Mouse (Mus musculus) T-cell, adult 2 months (primary cell): ENCODE measurements around the gene Mrpl51.

ENCODE experiments used
- DNase-seq: peaks from one replicate; pipeline ENCODE4 v3.0.0; 2022; ENCODE audit warnings: low spot score

The Mrpl51 gene

GRCm38 (mm10) chr6:125192016-125192714 lies 564 bp downstream of the Mrpl51 start:
- DNase-seq: peak; percentile 85

GRCm38 (mm10) chr6:125192841-125193240 lies 1.2 kb downstream of the Mrpl51 start:
- no peak for DNase-seq

- DNase-seq: no peak
Measured at GRCm38 (mm10) chr6:125193390-125193789, 1.8 kb downstream of the Mrpl51 start.

GRCm38 (mm10) chr6:125195541-125196075 lies 4.0 kb downstream of the Mrpl51 start:
- DNase-seq: no peak

- no peak for DNase-seq
Measured at GRCm38 (mm10) chr6:125196301-125196700, 4.7 kb downstream of the Mrpl51 start.

- DNase-seq: no peak
Measured at GRCm38 (mm10) chr6:125197166-125197565, 5.6 kb downstream of the Mrpl51 start.

GRCm38 (mm10) chr6:125210436-125210835 lies 18.8 kb downstream of the Mrpl51 start:
- DNase-seq: no peak

GRCm38 (mm10) chr6:125212621-125213020 lies 21.0 kb downstream of the Mrpl51 start:
- no peak for DNase-seq

GRCm38 (mm10) chr6:125213129-125213528 lies 21.5 kb downstream of the Mrpl51 start:
- no peak for DNase-seq

GRCm38 (mm10) chr6:125213715-125214114 lies 22.1 kb downstream of the Mrpl51 start:
- no peak for DNase-seq

GRCm38 (mm10) chr6:125215148-125215954 lies 23.8 kb downstream of the Mrpl51 start, which contains the start of gene Vamp1:
Gene Vamp1 (plus strand): TSS chr6:125215551.
- peak; percentile 90 for DNase-seq

- no peak for DNase-seq
Measured at GRCm38 (mm10) chr6:125216898-125217297, 25.3 kb downstream of the Mrpl51 start.

GRCm38 (mm10) chr6:125217899-125218298 lies 26.3 kb downstream of the Mrpl51 start:
- DNase-seq: no peak

GRCm38 (mm10) chr6:125218963-125219362 lies 27.4 kb downstream of the Mrpl51 start:
- peak; percentile 73 for DNase-seq

GRCm38 (mm10) chr6:125221115-125221745 lies 29.6 kb downstream of the Mrpl51 start:
- DNase-seq: no peak

GRCm38 (mm10) chr6:125222146-125222545 lies 30.5 kb downstream of the Mrpl51 start:
- peak; percentile 96 for DNase-seq

GRCm38 (mm10) chr6:125222577-125222976 lies 31.0 kb downstream of the Mrpl51 start:
- DNase-seq: no peak

- peak; percentile 57 for DNase-seq
Measured at GRCm38 (mm10) chr6:125225518-125226115, 34.0 kb downstream of the Mrpl51 start.

- no peak for DNase-seq
Measured at GRCm38 (mm10) chr6:125230571-125230970, 39.0 kb downstream of the Mrpl51 start.

- DNase-seq: peak; percentile 73
Measured at GRCm38 (mm10) chr6:125231117-125232044, 39.8 kb downstream of the Mrpl51 start, which contains the start of gene Tapbpl. Gene Tapbpl (minus strand): TSS chr6:125231860.

- DNase-seq: no peak
Measured at GRCm38 (mm10) chr6:125232045-125232437, 40.4 kb downstream of the Mrpl51 start.
